Mouse (Mus musculus) forelimb bud, embryonic 11.5 days (tissue): ENCODE results near the gene Brd3.

ENCODE experiments used
- DNase-seq: peaks from one replicate; pipeline ENCODE4 v3.0.0-alpha.2; 2012; ENCODE audit warnings: low read depth, low spot score

Gene Brd3

GRCm38 (mm10) chr2:27426855-27427457 is 80.5 kb downstream of the Brd3 start, which contains the start of gene Vav2:
Gene Vav2, minus strand, starts transcription at chr2:27427033.
- peak; percentile 92 for DNase-seq

- no peak for DNase-seq
These were observed 81.0 kb downstream of the Brd3 start for GRCm38 (mm10) chr2:27426406-27426854.

- DNase-seq: no peak
These were observed 81.6 kb downstream of the Brd3 start for GRCm38 (mm10) chr2:27425751-27426405.

- DNase-seq: peak; percentile 56
These were observed 82.3 kb downstream of the Brd3 start for GRCm38 (mm10) chr2:27425161-27425611.

GRCm38 (mm10) chr2:27423596-27423995 is 83.9 kb downstream of the Brd3 start:
- DNase-seq: no peak

GRCm38 (mm10) chr2:27421293-27422068 is 86.0 kb downstream of the Brd3 start:
- DNase-seq: no peak

- no peak for DNase-seq
These were observed 88.8 kb downstream of the Brd3 start for GRCm38 (mm10) chr2:27418577-27419070.

- no peak for DNase-seq
These were observed 89.8 kb downstream of the Brd3 start for GRCm38 (mm10) chr2:27417648-27418153.

GRCm38 (mm10) chr2:27416425-27416824 is 91.0 kb downstream of the Brd3 start:
- no peak for DNase-seq

- DNase-seq: no peak
These were observed 92.2 kb downstream of the Brd3 start for GRCm38 (mm10) chr2:27415060-27415783.

- no peak for DNase-seq
These were observed 93.4 kb downstream of the Brd3 start for GRCm38 (mm10) chr2:27413936-27414657.

- DNase-seq: no peak
These were observed 93.9 kb downstream of the Brd3 start for GRCm38 (mm10) chr2:27413582-27413935.

GRCm38 (mm10) chr2:27412245-27412800 is 95.1 kb downstream of the Brd3 start:
- DNase-seq: no peak

GRCm38 (mm10) chr2:27411688-27412174 is 95.7 kb downstream of the Brd3 start:
- DNase-seq: peak; percentile 48

- no peak for DNase-seq
These were observed 96.8 kb downstream of the Brd3 start for GRCm38 (mm10) chr2:27410518-27411140.

GRCm38 (mm10) chr2:27408194-27408593 is 99.3 kb downstream of the Brd3 start:
- DNase-seq: no peak

- DNase-seq: no peak
These were observed 100.5 kb downstream of the Brd3 start for GRCm38 (mm10) chr2:27406928-27407327.

GRCm38 (mm10) chr2:27405094-27405884 is 102.2 kb downstream of the Brd3 start:
- DNase-seq: no peak
